Mouse (Mus musculus): Measurements from ENCODE around the gene Atp9a.

Gene Atp9a

GRCm38 (mm10) chr2:168682721-168683120 is 59.5 kb downstream of the Atp9a start:
- DNase-seq (ENCODE audit: low read depth, low spot score) = no peak

GRCm38 (mm10) chr2:168681531-168681930 is 60.7 kb downstream of the Atp9a start:
- no peak for DNase-seq (ENCODE audit: low read depth, low spot score)

DNA sequence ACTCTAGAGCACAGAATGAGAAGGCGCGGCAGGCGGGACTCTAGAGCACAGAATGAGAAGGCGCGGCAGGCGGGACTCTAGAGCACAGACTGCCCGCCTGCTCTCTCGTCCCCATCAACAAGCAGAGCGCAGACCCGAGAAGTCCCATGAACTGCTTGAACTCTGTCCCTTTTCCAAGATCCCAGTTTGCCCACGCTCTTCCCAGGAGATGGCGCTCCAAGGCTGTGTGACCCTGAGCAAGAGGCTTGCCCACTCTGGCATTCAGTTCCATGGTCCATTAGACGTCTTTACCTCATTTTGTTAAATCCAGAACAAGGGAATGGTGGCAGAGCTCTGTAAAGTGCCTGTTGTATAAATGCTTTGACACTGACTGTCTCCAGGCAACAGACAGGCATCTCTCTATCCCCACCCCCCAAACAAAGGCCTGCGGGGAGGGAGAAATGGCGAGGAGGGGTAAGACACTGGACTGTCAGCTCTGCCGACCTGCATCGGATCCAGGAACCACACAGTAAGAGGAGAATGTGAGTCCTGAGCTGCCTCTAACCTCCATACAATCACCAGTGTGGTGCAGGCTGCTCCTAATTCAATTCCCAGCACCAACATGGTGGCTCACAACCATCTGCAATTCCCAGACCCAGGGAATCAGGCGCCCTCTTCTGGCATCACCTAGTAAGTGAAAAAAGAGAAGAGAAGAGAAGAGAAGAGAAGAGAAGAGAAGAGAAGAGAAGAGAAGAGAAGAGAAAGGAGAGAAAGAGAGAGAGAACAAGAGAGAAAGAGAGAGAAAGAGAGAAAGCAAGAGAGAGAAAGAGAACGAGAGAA is 62.6 kb downstream of the Atp9a start:
- DNase-seq (ENCODE audit: low read depth, low spot score) = peak; percentile 75

DNA sequence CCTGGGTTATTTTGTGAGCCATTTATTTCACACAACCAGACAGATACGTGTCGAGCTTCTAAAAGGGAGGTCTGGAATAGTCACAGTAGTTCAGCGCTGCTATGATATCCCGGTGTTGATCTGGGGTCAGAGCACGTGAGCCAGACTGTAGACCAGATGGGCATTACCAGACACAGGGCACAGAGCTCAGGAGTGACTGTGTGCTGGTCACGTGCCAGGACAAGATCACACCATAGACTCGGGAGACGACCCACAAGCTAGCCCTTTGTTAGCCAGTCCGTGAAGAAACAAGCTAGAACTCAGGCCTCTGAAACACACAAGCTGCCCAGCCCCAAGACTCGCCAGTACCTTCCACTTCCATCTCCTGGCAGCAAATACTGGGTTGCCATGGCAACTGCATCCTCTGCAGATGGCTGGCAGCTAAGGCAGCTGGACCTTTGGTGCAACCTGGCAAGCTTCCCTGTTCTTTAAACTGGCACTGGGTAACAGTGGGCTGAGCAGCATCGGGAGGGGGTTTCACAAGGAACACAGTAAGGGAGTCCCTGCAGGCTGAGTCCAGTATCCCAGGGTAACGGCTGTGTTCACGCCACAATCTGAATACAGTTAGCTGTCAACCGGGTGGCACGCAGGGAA is 63.4 kb downstream of the Atp9a start:
- DNase-seq (ENCODE audit: low read depth, low spot score) = no peak

DNA sequence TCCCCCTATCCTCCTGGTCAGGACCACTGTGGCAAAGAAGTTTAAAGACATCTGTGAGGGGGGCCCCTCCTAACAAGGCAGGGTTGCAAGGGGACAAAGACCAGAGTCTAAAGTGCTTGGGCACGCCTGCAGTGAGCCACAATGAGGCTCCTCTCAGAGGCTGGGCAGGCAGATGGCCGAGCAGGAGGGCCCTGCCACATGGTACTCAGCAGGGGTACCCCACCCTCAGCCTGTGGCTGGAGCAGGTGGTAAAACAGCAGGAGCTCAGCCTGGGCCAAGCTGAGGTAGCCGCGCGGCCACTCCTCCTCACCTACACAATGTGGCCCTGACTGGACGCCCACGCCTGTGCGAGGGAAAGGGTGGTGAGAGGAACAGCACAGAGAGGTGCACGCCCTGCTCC is 64.6 kb downstream of the Atp9a start:
- no peak for DNase-seq (ENCODE audit: low read depth, low spot score)

DNA sequence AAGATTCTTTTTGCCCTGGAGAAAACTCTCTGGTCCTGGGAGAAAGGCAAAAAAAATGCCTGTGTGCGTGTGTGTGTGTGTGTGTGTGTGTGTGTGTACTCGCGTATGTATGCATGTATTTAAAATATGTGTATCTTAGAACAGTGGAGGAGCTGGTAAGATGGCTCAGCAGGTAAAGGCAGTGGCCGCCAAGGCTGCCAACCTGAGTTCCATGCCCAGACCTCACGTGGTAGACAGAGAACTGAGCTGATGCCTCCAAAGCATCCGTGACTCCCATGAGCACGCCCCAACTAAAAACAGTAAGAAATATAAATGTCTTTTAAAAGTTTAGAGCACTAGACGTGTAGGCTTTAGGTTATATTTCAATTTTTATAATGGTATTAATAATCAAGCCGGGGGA is 70.5 kb downstream of the Atp9a start:
- no peak for DNase-seq (ENCODE audit: low read depth, low spot score)

DNA sequence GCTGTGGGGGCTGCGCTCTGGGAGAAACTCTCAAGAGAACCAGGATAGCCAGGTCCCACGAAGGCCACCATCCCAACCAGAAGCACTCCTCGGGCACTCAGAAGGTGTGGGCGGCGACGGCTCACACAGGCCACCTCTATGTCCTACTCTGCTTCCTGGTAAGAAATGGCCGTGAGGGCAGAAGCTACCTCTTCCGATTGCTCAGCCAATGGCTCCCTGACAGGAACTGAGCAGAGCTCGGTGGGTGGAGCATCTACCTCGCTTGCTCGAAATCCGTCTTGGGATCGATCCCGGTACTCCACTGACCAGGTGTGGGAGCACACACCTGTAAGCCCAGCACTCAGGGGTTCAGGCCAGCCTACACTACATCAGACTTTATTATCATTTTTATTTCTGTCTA is 72.0 kb downstream of the Atp9a start:
- DNase-seq (ENCODE audit: low read depth, low spot score) = no peak

DNA sequence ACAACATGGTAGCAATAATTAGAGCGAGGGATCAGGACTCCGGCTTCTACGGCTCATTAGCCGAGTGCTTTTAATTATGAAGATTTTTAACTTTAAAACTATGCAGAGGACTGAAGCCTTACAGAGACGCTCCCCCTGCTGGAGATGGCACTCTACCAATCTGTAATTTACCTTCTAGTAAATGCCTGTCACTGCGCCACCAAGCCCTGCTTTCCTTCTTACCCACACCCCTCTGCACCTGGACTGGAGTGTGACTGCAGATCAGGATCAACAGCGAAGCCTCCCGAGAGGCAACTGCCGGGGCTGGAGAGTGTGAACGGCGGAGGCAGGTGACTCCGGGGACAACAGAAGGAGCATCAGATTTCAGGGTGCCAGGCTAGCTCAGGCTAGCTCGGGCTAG is 72.4 kb downstream of the Atp9a start:
- DNase-seq (ENCODE audit: low read depth, low spot score) = peak; percentile 57

DNA sequence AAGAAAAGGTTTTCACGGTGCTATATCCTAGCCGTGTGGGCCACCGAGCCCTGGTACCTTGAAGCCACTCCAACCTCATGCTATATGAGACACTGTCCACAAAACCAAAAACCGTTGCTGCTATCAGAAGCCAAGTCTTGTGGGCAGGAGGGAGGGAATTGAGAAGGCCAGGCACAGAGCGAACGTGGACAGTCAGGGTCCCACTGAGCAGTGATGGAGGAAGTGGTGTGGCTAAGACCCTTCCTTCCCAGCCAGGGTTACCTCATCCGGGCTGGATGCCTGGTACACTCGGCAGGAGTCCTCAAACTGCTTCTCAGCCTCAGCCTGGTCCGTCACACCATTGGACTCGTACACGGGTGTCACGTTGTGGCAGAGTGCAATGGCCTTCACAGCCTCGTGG is 74.5 kb downstream of the Atp9a start:
- DNase-seq (ENCODE audit: low read depth, low spot score) = no peak

DNA sequence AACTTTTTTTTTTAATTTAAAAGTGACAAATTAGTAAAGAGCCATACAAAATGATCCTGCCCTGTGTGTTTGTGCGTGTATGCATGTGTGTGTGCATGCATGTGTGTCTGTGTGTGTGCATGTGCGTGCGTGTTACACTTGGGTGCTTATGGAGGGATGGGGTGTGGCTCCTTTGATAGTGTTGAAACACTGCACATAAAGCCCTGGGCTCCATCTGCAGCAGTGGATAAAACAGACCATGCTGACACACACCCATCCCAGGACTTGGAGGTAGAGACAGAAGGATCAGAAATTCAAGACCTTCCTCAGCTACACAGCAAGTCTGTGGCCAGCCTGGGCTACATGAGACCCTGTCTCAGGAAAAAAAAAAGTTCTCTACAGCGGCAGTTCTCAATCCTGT is 76.5 kb downstream of the Atp9a start:
- DNase-seq (ENCODE audit: low read depth, low spot score) = no peak

- DNase-seq (ENCODE audit: low read depth, low spot score) = no peak
Measured at GRCm38 (mm10) chr2:168663716-168664115, 78.5 kb downstream of the Atp9a start.

DNA sequence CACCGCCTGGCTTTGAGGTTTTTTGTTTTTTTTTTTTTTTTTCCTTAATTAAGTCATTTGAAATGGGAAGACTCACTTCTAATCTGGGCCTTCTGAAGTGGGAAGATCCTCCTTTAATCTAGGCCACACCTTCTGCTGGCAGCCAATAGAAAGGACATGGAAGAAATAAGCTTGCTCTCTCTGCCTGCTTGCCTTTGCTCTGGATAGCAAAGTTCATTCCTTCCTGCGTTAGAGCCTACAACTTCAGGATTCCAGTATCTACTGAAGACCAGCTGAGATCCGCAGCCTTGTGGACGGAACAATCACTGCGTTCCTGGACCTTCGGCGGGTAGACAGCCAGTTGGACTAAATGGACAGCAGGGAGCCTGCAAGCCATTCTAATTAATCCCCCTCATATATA is 79.0 kb downstream of the Atp9a start:
- DNase-seq (ENCODE audit: low read depth, low spot score) = no peak

- peak; percentile 58 for DNase-seq (ENCODE audit: low read depth, low spot score)
Measured at GRCm38 (mm10) chr2:168661802-168662201, 80.4 kb downstream of the Atp9a start.

DNA sequence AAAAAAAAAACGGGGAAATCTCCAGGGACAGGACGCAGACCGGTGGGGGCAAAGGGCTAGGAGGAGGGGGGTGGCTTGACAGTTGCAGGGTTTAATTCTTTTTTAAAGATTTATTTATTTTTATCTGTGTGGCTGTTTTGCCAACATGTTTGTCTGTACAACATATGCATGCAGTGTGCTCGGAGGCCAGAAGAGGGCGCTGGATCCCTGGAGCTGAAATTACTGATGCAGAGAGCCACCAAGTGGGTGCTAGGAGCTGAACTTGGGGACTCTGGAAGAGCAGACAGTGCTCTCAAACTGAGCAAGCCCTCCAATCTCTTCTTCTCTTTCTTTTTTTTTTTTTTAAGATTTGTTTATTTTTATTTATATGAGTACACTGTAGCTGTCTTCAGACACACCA is 81.9 kb downstream of the Atp9a start:
- peak; percentile 70 for DNase-seq (ENCODE audit: low read depth, low spot score)

DNA sequence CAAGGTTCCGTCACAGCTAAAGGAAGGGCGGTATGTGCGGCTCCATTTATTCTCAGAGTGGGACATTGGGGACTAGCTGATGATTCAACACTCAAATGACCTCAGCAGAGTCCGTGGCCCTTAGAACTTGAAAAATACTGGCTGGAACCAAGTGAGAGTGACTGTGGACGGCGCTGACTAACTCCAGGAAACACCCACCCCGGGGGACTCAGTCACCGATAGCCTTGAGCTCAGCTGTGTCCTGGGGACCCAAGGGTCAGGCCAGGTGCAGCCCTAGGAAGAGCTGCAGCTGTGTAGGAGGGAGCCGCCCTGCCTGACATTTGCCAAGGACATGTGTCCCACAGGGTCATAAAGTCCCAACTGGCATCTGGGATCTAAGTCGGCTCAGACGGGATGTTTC is 83.7 kb downstream of the Atp9a start:
- no peak for DNase-seq (ENCODE audit: low read depth, low spot score)

DNA sequence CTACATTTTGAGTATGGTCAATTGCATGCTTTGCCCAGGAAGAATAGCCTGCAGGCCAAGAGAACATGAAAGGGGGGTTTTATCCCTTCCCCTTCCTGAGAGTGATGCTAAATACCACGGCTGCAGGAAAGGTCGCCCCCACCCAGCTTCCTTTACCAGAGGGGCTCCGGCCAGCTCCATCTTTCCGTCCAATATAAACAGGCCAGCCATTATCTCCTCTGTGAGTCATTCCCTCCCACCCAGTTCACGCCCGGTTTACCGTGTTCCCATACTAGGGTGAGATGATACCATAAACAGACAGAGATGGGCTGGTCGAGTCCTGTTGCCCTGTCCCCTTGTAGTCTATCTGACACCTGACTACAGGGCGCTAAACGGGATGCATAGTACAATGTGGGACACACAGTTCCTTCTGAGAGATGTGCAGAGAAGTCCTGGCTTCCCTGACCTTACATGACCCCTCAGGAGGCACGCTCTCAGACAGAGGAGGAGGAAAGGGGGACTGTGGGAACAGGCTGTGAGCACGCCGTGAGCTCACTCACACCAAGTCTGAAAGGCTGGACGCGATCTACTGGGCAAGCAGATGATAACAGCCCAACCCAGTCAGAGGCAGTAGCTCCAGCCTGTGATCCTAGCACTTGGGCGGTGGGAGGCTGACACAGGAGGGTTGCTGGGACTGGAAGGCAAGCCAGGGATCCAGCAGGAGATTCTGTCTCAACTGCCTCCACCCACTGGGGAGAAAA is 85.5 kb downstream of the Atp9a start:
- DNase-seq (ENCODE audit: low read depth, low spot score) = no peak

GRCm38 (mm10) chr2:168654983-168655669 is 87.1 kb downstream of the Atp9a start:
- no peak for DNase-seq (ENCODE audit: low read depth, low spot score)

- DNase-seq (ENCODE audit: low read depth, low spot score) = no peak
Measured at GRCm38 (mm10) chr2:168654482-168654881, 87.7 kb downstream of the Atp9a start.

GRCm38 (mm10) chr2:168651757-168652156 is 90.5 kb downstream of the Atp9a start:
- peak; percentile 73 for DNase-seq (ENCODE audit: low read depth, low spot score)

DNA sequence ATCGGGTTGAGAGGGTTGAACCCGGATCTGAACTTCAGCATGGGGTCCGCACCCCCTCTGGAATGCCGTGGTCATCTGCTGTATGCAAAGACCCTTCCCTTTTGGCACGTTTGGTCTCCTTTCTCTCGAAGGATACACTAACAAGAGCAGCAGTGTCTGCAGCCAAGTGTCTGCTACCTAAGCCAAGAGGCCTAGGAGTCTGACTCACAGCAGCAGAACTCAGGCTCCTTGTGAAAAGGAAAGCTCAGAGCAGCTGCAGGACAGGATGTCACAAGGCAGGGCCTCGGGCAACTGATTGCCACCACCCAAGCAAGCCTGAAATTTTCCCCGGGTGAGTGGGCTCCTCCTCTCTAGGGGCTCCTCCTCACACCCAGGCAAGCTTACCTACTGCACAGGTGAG is 94.0 kb downstream of the Atp9a start:
- no peak for DNase-seq (ENCODE audit: low read depth, low spot score)

DNA sequence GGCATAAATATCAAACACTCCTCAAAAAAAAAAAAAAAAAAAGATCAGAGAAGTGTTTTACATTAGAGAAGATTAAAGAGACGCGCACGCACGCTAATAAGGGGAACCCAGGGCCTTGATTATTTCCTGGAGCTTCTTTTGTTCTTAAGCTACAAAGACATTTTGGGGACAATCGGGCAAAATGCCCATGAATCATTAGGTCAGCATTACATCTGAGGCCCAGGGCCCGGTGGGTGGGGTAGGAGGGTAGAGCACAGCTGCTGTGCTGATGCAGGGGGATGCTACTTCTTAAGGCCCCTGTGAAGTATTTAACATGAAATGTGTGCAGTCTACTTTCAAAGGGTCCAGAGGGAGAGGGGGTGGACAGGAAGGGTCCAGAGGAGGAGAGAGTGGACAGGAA is 97.4 kb downstream of the Atp9a start:
- DNase-seq (ENCODE audit: low read depth, low spot score) = no peak

DNA sequence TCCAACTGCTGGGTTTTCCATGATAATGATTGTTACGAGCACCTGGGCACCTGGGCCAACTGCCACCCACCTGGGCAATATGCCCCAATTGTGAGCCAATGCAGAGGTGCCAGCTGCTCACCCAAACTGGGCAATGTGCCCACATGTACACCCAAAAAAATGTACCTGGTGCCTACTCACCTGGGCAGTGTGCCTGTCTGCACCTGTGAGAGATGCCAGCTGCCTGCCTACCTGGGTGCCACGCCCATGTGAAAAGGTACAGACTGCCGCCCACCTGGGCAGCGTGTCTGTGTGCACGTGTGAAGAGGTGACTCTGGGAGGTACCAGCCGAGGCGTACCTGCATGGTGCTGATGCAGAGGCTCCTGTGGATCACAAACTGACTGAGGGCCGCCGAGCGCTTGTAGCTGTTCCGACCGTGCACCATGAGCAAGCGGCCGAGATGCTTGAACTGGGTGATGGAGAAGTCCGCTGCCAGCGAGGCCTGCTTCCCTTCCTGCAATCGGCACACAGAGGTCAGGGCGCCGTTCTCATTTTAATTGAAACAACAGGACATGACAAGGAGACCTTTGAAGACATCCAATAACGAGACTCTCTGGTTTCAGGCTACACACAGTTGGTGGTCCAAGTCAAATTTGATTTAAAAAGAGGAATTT is 98.6 kb downstream of the Atp9a start:
- DNase-seq (ENCODE audit: low read depth, low spot score) = no peak

Measured in ZHBTc4 (cell line).